Mouse (Mus musculus): Measurements from ENCODE around the gene Cracr2a. TPM values are rescaled to one million over a fixed set of nuclear protein-coding genes. Genes with fewer than 3 reads are reported as not detected.

Gene Cracr2a
- polyA plus RNA-seq, 1 experiment, result 0.83 TPM

DNA sequence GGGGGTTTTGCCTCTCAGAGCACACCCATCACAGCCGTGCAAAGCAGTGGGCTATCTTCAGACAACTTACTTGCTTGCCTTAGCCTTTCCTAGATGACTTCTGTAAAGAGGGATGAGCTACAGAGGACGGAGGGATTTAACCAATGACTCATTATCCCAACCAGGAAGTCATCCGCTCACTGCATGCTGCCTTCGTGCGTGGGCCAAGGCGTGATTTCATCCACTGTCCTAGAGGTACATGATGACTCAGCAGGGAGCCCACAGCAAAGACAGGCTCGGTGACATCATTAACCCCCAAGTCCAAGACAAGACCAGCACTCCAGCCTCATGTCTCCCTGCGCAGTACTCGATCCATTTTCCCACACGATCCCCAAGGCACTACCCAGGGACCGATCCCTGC is 96.0 kb downstream of the Cracr2a start:
- no peaks in the 10 kb centered on the region for H3K4me1 ChIP-seq (ENCODE audit: control insufficient read depth, insufficient read depth, low read length)
- H3K27ac ChIP-seq (ENCODE audit: insufficient read depth, low read depth, low read length), result no peak overlapping the region
- TF ChIP-seq CTCF (IDR thresholded peaks at IDR 0.05; ENCODE audit: low read depth, low read length) (no peak), POLR2A (IDR thresholded peaks at IDR 0.05; ENCODE audit: borderline replicate concordance, low read depth, low read length) (no peak)
- H3K4me3 ChIP-seq (ENCODE audit: insufficient read depth, low read length), result no peak overlapping the region

- Histone ChIP-seq H3K27ac (ENCODE audit: insufficient read depth, low read depth, low read length) (no peak overlapping the region), H3K4me3 (ENCODE audit: insufficient read depth, low read length) (no peak overlapping the region), H3K4me1 (ENCODE audit: control insufficient read depth, insufficient read depth, low read length) (no peaks in the 10 kb centered on the region)
- TF ChIP-seq CTCF (IDR thresholded peaks at IDR 0.05; ENCODE audit: low read depth, low read length) (no peak), POLR2A (IDR thresholded peaks at IDR 0.05; ENCODE audit: borderline replicate concordance, low read depth, low read length) (no peak)
Observed at GRCm38 (mm10) chr6:127659472-127659871, 98.3 kb downstream of the Cracr2a start.

DNA sequence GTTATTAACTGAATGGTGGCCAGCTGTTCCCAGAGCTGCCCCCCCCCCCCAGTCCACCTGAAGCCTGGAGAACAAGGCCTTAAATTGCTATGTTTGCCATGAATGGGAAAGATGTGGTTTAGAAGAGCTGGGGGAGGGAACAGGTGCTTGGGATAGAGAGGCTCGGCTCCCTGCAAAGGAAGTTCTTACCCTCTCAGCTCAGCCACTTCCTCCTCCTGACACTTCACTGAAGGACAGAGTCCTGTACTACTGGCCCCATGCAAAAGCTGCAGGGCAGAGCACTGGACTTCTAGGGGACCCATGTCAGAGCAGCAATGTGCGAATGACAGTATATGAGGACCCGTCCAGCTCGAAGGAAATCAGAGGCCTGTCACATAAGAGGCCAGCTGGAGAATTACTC is 98.8 kb downstream of the Cracr2a start:
- Histone ChIP-seq H3K4me3 (ENCODE audit: insufficient read depth, low read length) (no peak overlapping the region), H3K4me1 (ENCODE audit: control insufficient read depth, insufficient read depth, low read length) (no peaks in the 10 kb centered on the region), H3K27ac (ENCODE audit: insufficient read depth, low read depth, low read length) (no peak overlapping the region)
- TF ChIP-seq CTCF (IDR thresholded peaks at IDR 0.05; ENCODE audit: low read depth, low read length) (no peak), POLR2A (IDR thresholded peaks at IDR 0.05; ENCODE audit: borderline replicate concordance, low read depth, low read length) (no peak)

DNA sequence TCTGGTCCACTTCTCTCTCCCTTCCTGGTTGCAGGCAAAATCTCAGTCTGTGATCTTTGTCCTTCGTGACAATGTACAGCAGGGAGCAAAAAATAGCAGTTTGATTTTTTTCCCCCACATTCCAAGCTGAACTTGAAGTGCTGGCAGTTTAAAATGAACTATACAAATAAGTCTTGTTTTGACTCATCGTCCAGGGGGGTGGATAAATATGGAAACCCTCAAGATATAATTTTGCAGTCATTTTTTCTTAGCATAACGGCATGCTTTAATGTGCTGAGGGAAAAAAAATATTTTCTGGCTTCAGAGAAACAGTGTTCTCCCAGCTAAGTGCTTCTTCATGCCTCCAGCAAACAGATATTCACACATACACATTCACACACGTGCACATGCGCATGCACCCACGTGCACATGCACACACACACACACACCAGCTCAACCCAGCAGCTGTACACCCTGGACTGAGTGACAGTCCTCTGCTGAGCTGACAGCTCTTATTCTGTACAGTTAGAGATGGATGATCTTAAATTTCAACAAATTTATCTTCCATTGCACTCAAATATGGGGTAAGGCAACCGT is 100.7 kb downstream of the Cracr2a start:
- Histone ChIP-seq H3K4me3 (ENCODE audit: insufficient read depth, low read length) (no peak overlapping the region), H3K27ac (ENCODE audit: insufficient read depth, low read depth, low read length) (no peak overlapping the region)
- TF ChIP-seq CTCF (IDR thresholded peaks at IDR 0.05; ENCODE audit: low read depth, low read length) (no peak), POLR2A (IDR thresholded peaks at IDR 0.05; ENCODE audit: borderline replicate concordance, low read depth, low read length) (no peak)

GRCm38 (mm10) chr6:127663263-127663662 is 102.1 kb downstream of the Cracr2a start:
- Histone ChIP-seq H3K27ac (ENCODE audit: insufficient read depth, low read depth, low read length) (no peak overlapping the region), H3K4me1 (ENCODE audit: control insufficient read depth, insufficient read depth, low read length) (no peaks in the 10 kb centered on the region), H3K4me3 (ENCODE audit: insufficient read depth, low read length) (no peak overlapping the region)
- TF ChIP-seq POLR2A (IDR thresholded peaks at IDR 0.05; ENCODE audit: borderline replicate concordance, low read depth, low read length) (no peak), CTCF (IDR thresholded peaks at IDR 0.05; ENCODE audit: low read depth, low read length) (no peak)

More for the DNA sequence above, 100.7 kb downstream of the Cracr2a start:
- no peaks in the 10 kb centered on the region for H3K4me1 ChIP-seq (ENCODE audit: control insufficient read depth, insufficient read depth, low read length)

DNA sequence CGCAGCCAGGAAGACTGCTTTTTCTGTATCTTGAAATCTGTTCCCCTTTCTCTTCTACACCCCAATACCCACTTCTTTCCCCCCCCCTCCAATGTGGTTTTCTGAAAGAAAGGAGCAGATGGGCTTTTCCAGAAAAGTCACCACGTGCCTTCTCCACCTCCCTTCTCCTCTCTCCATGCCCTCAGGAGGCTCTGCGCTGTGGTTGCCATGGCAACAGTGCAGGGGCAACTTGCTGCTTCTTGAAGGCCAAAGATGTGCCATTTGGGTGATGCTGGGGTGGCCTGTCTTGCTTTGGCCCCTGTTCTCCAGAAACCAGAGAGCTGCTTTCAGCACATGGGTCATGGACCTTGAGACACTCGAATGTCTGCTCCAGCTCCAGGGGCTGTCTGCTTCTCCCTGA is 108.2 kb downstream of the Cracr2a start:
- Histone ChIP-seq H3K27ac (ENCODE audit: insufficient read depth, low read depth, low read length) (no peak overlapping the region), H3K4me1 (ENCODE audit: control insufficient read depth, insufficient read depth, low read length) (no peaks in the 10 kb centered on the region), H3K4me3 (ENCODE audit: insufficient read depth, low read length) (no peak overlapping the region)
- TF ChIP-seq CTCF (IDR thresholded peaks at IDR 0.05; ENCODE audit: low read depth, low read length), result no peak
- TF ChIP-seq POLR2A (IDR thresholded peaks at IDR 0.05; ENCODE audit: borderline replicate concordance, low read depth, low read length), result no peak

GRCm38 (mm10) chr6:127670031-127670430 is 108.9 kb downstream of the Cracr2a start:
- TF ChIP-seq CTCF (IDR thresholded peaks at IDR 0.05; ENCODE audit: low read depth, low read length) (no peak), POLR2A (IDR thresholded peaks at IDR 0.05; ENCODE audit: borderline replicate concordance, low read depth, low read length) (no peak)

DNA sequence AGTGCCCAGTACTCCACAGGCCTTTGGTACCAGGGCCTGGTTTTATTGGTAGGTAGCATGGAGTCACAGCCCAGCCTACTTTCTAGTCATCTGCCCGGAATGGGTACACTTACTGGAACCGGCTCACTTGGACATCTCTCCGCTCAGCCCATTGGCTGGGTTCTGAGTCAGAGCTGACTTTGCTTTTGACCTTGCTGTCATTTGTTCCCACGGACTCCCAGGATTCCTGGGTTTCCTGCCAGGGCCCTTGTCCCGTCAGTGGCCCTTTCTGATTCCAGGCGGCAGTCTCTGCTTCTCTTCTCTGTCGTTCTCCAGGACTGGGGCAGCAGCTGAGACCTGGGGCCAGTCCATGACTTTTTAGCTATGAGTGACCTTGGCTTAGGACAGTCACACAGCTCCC is 110.9 kb downstream of the Cracr2a start:
- Histone ChIP-seq H3K4me3 (ENCODE audit: insufficient read depth, low read length) (no peak overlapping the region), H3K27ac (ENCODE audit: insufficient read depth, low read depth, low read length) (no peak overlapping the region), H3K4me1 (ENCODE audit: control insufficient read depth, insufficient read depth, low read length) (no peaks in the 10 kb centered on the region)
- TF ChIP-seq POLR2A (IDR thresholded peaks at IDR 0.05; ENCODE audit: borderline replicate concordance, low read depth, low read length), result no peak
- no peak for TF ChIP-seq CTCF (IDR thresholded peaks at IDR 0.05; ENCODE audit: low read depth, low read length)

More at GRCm38 (mm10) chr6:127670031-127670430, 108.9 kb downstream of the Cracr2a start:
- Histone ChIP-seq H3K4me1 (ENCODE audit: control insufficient read depth, insufficient read depth, low read length) (no peaks in the 10 kb centered on the region), H3K4me3 (ENCODE audit: insufficient read depth, low read length) (no peak overlapping the region), H3K27ac (ENCODE audit: insufficient read depth, low read depth, low read length) (no peak overlapping the region)

DNA sequence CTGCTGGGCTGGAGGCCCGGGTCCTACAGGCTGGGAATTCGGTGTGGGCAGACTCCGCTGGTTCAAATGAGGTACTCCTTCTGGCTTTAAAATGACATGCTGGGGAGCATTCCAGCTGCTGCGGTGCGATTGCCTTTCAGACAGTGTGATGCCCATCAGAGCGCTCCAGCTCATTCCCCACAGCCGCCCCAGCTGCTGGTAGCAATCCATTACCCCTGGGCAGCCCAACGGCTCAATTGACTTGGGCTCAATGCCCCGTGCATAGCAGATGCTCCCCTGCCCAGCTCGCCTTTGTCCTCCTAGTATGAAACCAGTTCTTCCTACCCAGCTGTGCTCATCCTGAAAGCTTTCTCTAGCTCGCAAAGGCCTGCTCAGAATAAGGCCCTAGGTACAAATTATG is 115.7 kb downstream of the Cracr2a start:
- Histone ChIP-seq H3K27ac (ENCODE audit: insufficient read depth, low read depth, low read length) (no peak overlapping the region), H3K4me3 (ENCODE audit: insufficient read depth, low read length) (no peak overlapping the region), H3K4me1 (ENCODE audit: control insufficient read depth, insufficient read depth, low read length) (no peaks in the 10 kb centered on the region)
- TF ChIP-seq POLR2A (IDR thresholded peaks at IDR 0.05; ENCODE audit: borderline replicate concordance, low read depth, low read length) (no peak), CTCF (IDR thresholded peaks at IDR 0.05; ENCODE audit: low read depth, low read length) (no peak)

DNA sequence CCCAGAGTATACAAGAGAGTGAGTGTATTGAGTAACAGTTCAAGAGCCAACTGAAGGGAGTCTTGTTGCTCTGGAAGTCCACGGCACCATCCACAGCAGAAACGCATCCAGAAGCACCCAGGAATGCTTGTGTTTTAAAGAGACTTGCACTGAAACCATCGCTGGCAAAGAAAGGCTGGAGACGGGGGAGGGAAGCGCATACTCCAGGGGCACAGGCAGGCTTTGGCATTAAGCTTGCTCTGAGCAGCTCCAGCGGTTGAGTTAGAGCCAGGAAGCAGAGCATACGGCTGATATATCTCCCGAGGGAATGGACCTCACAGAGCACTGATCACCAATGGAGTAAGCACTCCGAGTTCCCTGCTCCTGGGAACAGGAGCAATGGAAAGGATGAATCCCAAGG is 117.2 kb downstream of the Cracr2a start:
- Histone ChIP-seq H3K4me3 (ENCODE audit: insufficient read depth, low read length) (no peak overlapping the region), H3K4me1 (ENCODE audit: control insufficient read depth, insufficient read depth, low read length) (no peaks in the 10 kb centered on the region), H3K27ac (ENCODE audit: insufficient read depth, low read depth, low read length) (no peak overlapping the region)
- TF ChIP-seq CTCF (IDR thresholded peaks at IDR 0.05; ENCODE audit: low read depth, low read length) (no peak), POLR2A (IDR thresholded peaks at IDR 0.05; ENCODE audit: borderline replicate concordance, low read depth, low read length) (no peak)

GRCm38 (mm10) chr6:127678998-127679397 is 117.9 kb downstream of the Cracr2a start:
- Histone ChIP-seq H3K4me3 (ENCODE audit: insufficient read depth, low read length) (no peak overlapping the region), H3K4me1 (ENCODE audit: control insufficient read depth, insufficient read depth, low read length) (no peaks in the 10 kb centered on the region), H3K27ac (ENCODE audit: insufficient read depth, low read depth, low read length) (no peak overlapping the region)
- no peak for TF ChIP-seq CTCF (IDR thresholded peaks at IDR 0.05; ENCODE audit: low read depth, low read length)
- no peak for TF ChIP-seq POLR2A (IDR thresholded peaks at IDR 0.05; ENCODE audit: borderline replicate concordance, low read depth, low read length)

Data from bone marrow macrophage, adult 2 months (primary cell).